Mouse (Mus musculus): ENCODE data around the gene Cntnap5c.

DNA sequence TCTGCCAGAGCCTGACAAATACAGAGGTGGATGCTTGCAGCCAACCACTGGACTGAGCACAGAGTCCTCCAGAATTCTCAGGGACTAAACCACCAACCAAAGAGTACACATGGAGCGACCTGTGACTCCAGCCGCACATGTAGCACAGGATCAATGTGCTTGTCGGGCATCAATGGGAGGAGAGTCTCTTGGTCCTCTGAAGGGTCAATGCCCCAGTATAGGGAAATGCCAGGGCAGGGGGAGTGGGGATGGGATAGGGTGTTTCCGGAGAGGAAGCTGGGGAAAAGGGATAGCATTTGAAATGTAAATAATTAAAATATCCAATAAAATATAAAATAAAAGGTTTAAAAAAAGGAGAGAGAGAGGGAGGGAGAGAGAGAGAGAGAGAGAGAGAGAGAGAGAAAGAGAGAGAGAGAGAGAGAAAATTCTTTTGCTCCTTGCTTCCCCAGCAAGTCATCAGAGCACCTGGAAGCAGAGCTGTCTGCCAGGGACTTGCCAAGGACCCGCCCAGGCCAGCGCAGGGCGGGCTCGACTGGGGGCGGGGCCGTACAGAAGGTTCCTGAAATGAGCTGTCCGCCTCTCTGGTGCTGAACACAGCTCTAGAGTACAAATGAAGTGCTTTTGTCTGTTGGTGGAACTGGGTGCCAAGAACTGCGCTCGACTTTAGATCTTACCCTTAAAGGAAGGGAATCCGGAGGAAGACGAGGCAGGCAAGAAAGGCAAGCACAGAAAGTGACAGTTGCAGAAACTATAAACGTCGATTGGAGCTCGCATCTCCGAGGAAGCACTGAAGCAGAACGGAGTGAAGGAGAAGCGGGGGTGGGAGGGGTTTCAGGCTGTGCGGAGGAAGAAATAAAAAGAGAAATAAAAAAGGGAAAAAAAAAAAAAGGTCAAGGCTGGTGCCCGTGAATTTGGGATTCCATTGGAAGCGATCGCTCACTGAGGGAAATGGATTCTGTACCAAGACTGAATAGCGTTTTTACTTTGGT, at the start of gene Cntnap5c:
- TF ChIP-seq POLR2A (IDR thresholded peaks at IDR 0.05; ENCODE audit: low read depth, low read length) (no peak), CTCF (conservative IDR thresholded peaks at IDR 0.05; ENCODE audit: insufficient read depth, insufficient read length, low read depth, low read length) (no peak)
